Mouse (Mus musculus): Measurements from ENCODE around the gene Fry.

The Fry gene

GRCm38 (mm10) chr5:150328686-150329085 is 210.2 kb downstream of the Fry start:
- no peak for DNase-seq (ENCODE audit: low read depth in 1 of 2, low spot score in 2 of 2)

GRCm38 (mm10) chr5:150331821-150332220 is 213.4 kb downstream of the Fry start:
- no peak for DNase-seq (ENCODE audit: low read depth in 1 of 2, low spot score in 2 of 2)

GRCm38 (mm10) chr5:150332810-150333209 is 214.4 kb downstream of the Fry start:
- DNase-seq (ENCODE audit: low read depth in 1 of 2, low spot score in 2 of 2) = no peak

GRCm38 (mm10) chr5:150333328-150333731 is 214.9 kb downstream of the Fry start:
- no peak for DNase-seq (ENCODE audit: low read depth in 1 of 2, low spot score in 2 of 2)

GRCm38 (mm10) chr5:150336451-150336850 is 218.0 kb downstream of the Fry start:
- no peak for DNase-seq (ENCODE audit: low read depth in 1 of 2, low spot score in 2 of 2)

GRCm38 (mm10) chr5:150337696-150338095 is 219.3 kb downstream of the Fry start:
- DNase-seq (ENCODE audit: low read depth in 1 of 2, low spot score in 2 of 2) = no peak

- no peak for DNase-seq (ENCODE audit: low read depth in 1 of 2, low spot score in 2 of 2)
These were observed 222.5 kb downstream of the Fry start for GRCm38 (mm10) chr5:150340944-150341343.

- no peak for DNase-seq (ENCODE audit: low read depth in 1 of 2, low spot score in 2 of 2)
These were observed 223.7 kb downstream of the Fry start for GRCm38 (mm10) chr5:150342139-150342538.

GRCm38 (mm10) chr5:150345946-150346345 is 227.5 kb downstream of the Fry start:
- DNase-seq (ENCODE audit: low read depth in 1 of 2, low spot score in 2 of 2) = no peak

GRCm38 (mm10) chr5:150346378-150346777 is 227.9 kb downstream of the Fry start:
- no peak for DNase-seq (ENCODE audit: low read depth in 1 of 2, low spot score in 2 of 2)

- DNase-seq (ENCODE audit: low read depth in 1 of 2, low spot score in 2 of 2) = no peak
These were observed 229.4 kb downstream of the Fry start for GRCm38 (mm10) chr5:150347845-150348244.

GRCm38 (mm10) chr5:150348302-150348701 is 229.9 kb downstream of the Fry start:
- DNase-seq (ENCODE audit: low read depth in 1 of 2, low spot score in 2 of 2) = no peak

- no peak for DNase-seq (ENCODE audit: low read depth in 1 of 2, low spot score in 2 of 2)
These were observed 232.7 kb downstream of the Fry start for GRCm38 (mm10) chr5:150351191-150351590.

- no peak for DNase-seq (ENCODE audit: low read depth in 1 of 2, low spot score in 2 of 2)
These were observed 240.2 kb downstream of the Fry start for GRCm38 (mm10) chr5:150358671-150359070.

GRCm38 (mm10) chr5:150362241-150362640 is 243.8 kb downstream of the Fry start:
- no peak for DNase-seq (ENCODE audit: low read depth in 1 of 2, low spot score in 2 of 2)

GRCm38 (mm10) chr5:150364621-150365020 is 246.2 kb downstream of the Fry start:
- DNase-seq (ENCODE audit: low read depth in 1 of 2, low spot score in 2 of 2) = no peak

- DNase-seq (ENCODE audit: low read depth in 1 of 2, low spot score in 2 of 2) = no peak
These were observed 248.6 kb downstream of the Fry start for GRCm38 (mm10) chr5:150367027-150367426.

GRCm38 (mm10) chr5:150370291-150370690 is 251.8 kb downstream of the Fry start:
- DNase-seq (ENCODE audit: low read depth in 1 of 2, low spot score in 2 of 2) = no peak

- DNase-seq (ENCODE audit: low read depth in 1 of 2, low spot score in 2 of 2) = no peak
These were observed 252.4 kb downstream of the Fry start for GRCm38 (mm10) chr5:150370895-150371294.

- no peak for DNase-seq (ENCODE audit: low read depth in 1 of 2, low spot score in 2 of 2)
These were observed 254.5 kb downstream of the Fry start for GRCm38 (mm10) chr5:150372956-150373355.

GRCm38 (mm10) chr5:150374778-150375559 is 256.5 kb downstream of the Fry start:
- no peak for DNase-seq (ENCODE audit: low read depth in 1 of 2, low spot score in 2 of 2)

GRCm38 (mm10) chr5:150378586-150378985 is 260.1 kb downstream of the Fry start:
- DNase-seq (ENCODE audit: low read depth in 1 of 2, low spot score in 2 of 2) = no peak

- DNase-seq (ENCODE audit: low read depth in 1 of 2, low spot score in 2 of 2) = no peak
These were observed 262.3 kb downstream of the Fry start for GRCm38 (mm10) chr5:150380767-150381166.
